Mouse (Mus musculus) olfactory bulb, adult 2 months (tissue): ENCODE results near the gene Zbtb9.

ENCODE experiments used
- CTCF ChIP-seq: fragments of 200-500 bp; IDR thresholded peaks from 2 replicates; pipeline ENCODE4 v1.5.1; 2012; ENCODE audit warnings: low read depth, mild to moderate bottlenecking, low read length, moderate library complexity; ENCODE audit not compliant: insufficient read depth
- POLR2A ChIP-seq: fragments of 200-500 bp; IDR thresholded peaks from 2 replicates; pipeline ENCODE4 v1.6.1; 2012; ENCODE audit warnings: mild to moderate bottlenecking, low read depth, low read length, moderate library complexity; ENCODE audit not compliant: insufficient read depth

- TF ChIP-seq POLR2A (no peak), CTCF (no peak)
Observed at GRCm38 (mm10) chr17:26990521-26990920, 17.6 kb downstream of the Zbtb9 start.
